Mouse (Mus musculus) hindbrain, embryonic 14.5 days (tissue): ENCODE data around the gene Trim28. TPM values are rescaled to one million over a fixed set of nuclear protein-coding genes. Genes with fewer than 3 reads are reported as not detected.
A peak's percentile ranks its signal among the peaks of the same experiment; 100 is the strongest.

Source experiments
- ATAC-seq: fragments of 200-750 bp; cut with Nextera tagmentation; 2 replicates; pipeline ENCODE4 v1.8.0; 2017; ENCODE audit warnings: moderate number of reproducible peaks, mild to moderate bottlenecking, moderate TSS enrichment, moderate library complexity; ENCODE audit not compliant: low FRiP score
- DNase-seq: peaks from one replicate; pipeline ENCODE4 v3.0.0-alpha.2; 2015; ENCODE audit warnings: low spot score
- H3K27ac ChIP-seq: fragments of 300-500 bp; sonication (generic); 2 replicates; pipeline ENCODE4 v1.5.1; 2014; ENCODE audit warnings: mild to moderate bottlenecking, moderate library complexity
- H3K27me3 ChIP-seq: fragments of 300-500 bp; sonication (generic); 2 replicates; pipeline ENCODE4 v1.6.1; 2014; ENCODE audit warnings: mild to moderate bottlenecking, low read length, mixed read lengths; ENCODE audit not compliant: control insufficient read depth, insufficient read depth
- H3K36me3 ChIP-seq: fragments of 300-500 bp; sonication (generic); replicated peaks from 2 replicates; pipeline ENCODE4 v1.6.1; 2014; ENCODE audit not compliant: control insufficient read depth, insufficient read depth
- H3K4me1 ChIP-seq: fragments of 300-500 bp; sonication (generic); replicated peaks from 2 replicates; pipeline ENCODE4 v1.6.1; 2014; ENCODE audit warnings: antibody characterized with exemption, low read length, mixed read lengths; ENCODE audit not compliant: control insufficient read depth, insufficient read depth
- H3K4me2 ChIP-seq: fragments of 300-500 bp; sonication (generic); replicated peaks from 2 replicates; pipeline ENCODE4 v1.6.1; 2014; ENCODE audit warnings: mild to moderate bottlenecking, moderate library complexity
- H3K4me3 ChIP-seq: fragments of 300-500 bp; sonication (generic); replicated peaks from 2 replicates; pipeline ENCODE4 v1.5.1; 2014; ENCODE audit warnings: mild to moderate bottlenecking, low read length
- H3K9ac ChIP-seq: fragments of 300-500 bp; sonication (generic); 2 replicates; pipeline ENCODE4 v1.6.1; 2014
- H3K9me3 ChIP-seq: fragments of 300-500 bp; sonication (generic); 2 replicates; pipeline ENCODE4 v1.6.1; 2016; ENCODE audit warnings: low read length; ENCODE audit not compliant: control insufficient read depth
- WGBS: fragments of 180-500 bp; shearing (Covaris S2); extraction: QIAGEN DNeasy Blood & Tissue Kit; methylation state at CpG from one replicate; pipeline ENCODE4 v1.1.7; 2014; 5-methylcytosine and 5-hydroxymethylcytosine counted together
- polyA plus RNA-seq: library from polyadenylated mRNA; unstranded; fragments of >200 nt; fragmentation: Nextera tagmentation; extraction: Ambion mirVana; gene quantifications from 2 replicates; pipeline ENCODE4 v1.2.1, GENCODE M21; 2014

The Trim28 gene
- polyA plus RNA-seq, 1 experiment from 2014 or later: 271 TPM

- 34% methylated on average over 4 of the region's 4 CpGs for WGBS
- peak overlapping the region; percentile 98 for H3K27ac ChIP-seq
- no peak for DNase-seq
- H3K27me3 ChIP-seq: no peaks in the 10 kb centered on the region
- H3K4me1 ChIP-seq: peaks cover 27% of the 10 kb centered on the region
- peak overlapping the region; percentile 99 for H3K4me2 ChIP-seq
- peak overlapping the region; percentile 94 for H3K9ac ChIP-seq
- peaks cover 53% of the 10 kb centered on the region for H3K36me3 ChIP-seq
- H3K9me3 ChIP-seq: no peaks in the 10 kb centered on the region
- H3K4me3 ChIP-seq: peak overlapping the region; percentile 99
- ATAC-seq: no peak
Measured at GRCm38 (mm10) chr7:13025511-13026112, 26.7 kb downstream of the Trim28 start.

- Histone ChIP-seq H3K27me3 (no peaks in the 10 kb centered on the region), H3K27ac (no peak overlapping the region), H3K4me1 (peaks cover 27% of the 10 kb centered on the region), H3K9me3 (no peaks in the 10 kb centered on the region), H3K4me2 (no peak overlapping the region), H3K36me3 (peaks cover 81% of the 10 kb centered on the region), H3K9ac (no peak overlapping the region), H3K4me3 (no peak overlapping the region)
- 87% methylated on average over 4 of the region's 4 CpGs for WGBS
- ATAC-seq (no peak), DNase-seq (no peak)
Measured at GRCm38 (mm10) chr7:13028986-13029385, 30.1 kb downstream of the Trim28 start.

- Histone ChIP-seq H3K27me3 (no peaks in the 10 kb centered on the region), H3K4me3 (no peak overlapping the region), H3K4me2 (no peak overlapping the region), H3K9ac (no peak overlapping the region), H3K36me3 (peaks cover 85% of the 10 kb centered on the region), H3K27ac (no peak overlapping the region), H3K9me3 (no peaks in the 10 kb centered on the region), H3K4me1 (peaks cover 27% of the 10 kb centered on the region)
- ATAC-seq (no peak), DNase-seq (peak; percentile 36)
- WGBS: 78% methylated on average over 5 of the region's 5 CpGs
Measured at GRCm38 (mm10) chr7:13031069-13031468, 32.2 kb downstream of the Trim28 start.

GRCm38 (mm10) chr7:13031983-13032382, 33.1 kb downstream of the Trim28 start:
- no peaks in the 10 kb centered on the region for H3K9me3 ChIP-seq
- DNase-seq (no peak), ATAC-seq (no peak)
- no peak overlapping the region for H3K4me2 ChIP-seq
- peaks cover 82% of the 10 kb centered on the region for H3K36me3 ChIP-seq
- no peak overlapping the region for H3K27ac ChIP-seq
- 87% methylated on average over 2 of the region's 2 CpGs for WGBS
- peaks cover 27% of the 10 kb centered on the region for H3K4me1 ChIP-seq
- H3K4me3 ChIP-seq: no peak overlapping the region
- H3K9ac ChIP-seq: no peak overlapping the region
- no peaks in the 10 kb centered on the region for H3K27me3 ChIP-seq

GRCm38 (mm10) chr7:13032541-13032940, 33.6 kb downstream of the Trim28 start:
- WGBS: 93% methylated on average over 7 of the region's 7 CpGs
- H3K4me2 ChIP-seq: no peak overlapping the region
- no peak overlapping the region for H3K27ac ChIP-seq
- H3K4me3 ChIP-seq: no peak overlapping the region
- peaks cover 27% of the 10 kb centered on the region for H3K4me1 ChIP-seq
- no peak overlapping the region for H3K9ac ChIP-seq
- H3K36me3 ChIP-seq: peaks cover 77% of the 10 kb centered on the region
- ATAC-seq (no peak), DNase-seq (no peak)
- H3K27me3 ChIP-seq: no peaks in the 10 kb centered on the region
- no peaks in the 10 kb centered on the region for H3K9me3 ChIP-seq

GRCm38 (mm10) chr7:13033451-13034147, 34.7 kb downstream of the Trim28 start:
- no peak for ATAC-seq
- no peaks in the 10 kb centered on the region for H3K9me3 ChIP-seq
- DNase-seq: no peak
- H3K27me3 ChIP-seq: no peaks in the 10 kb centered on the region
- H3K4me3 ChIP-seq: peak overlapping the region; percentile 48
- 53% methylated on average over 13 of the region's 13 CpGs for WGBS
- H3K9ac ChIP-seq: peak overlapping the region; percentile 73
- peak overlapping the region; percentile 75 for H3K4me2 ChIP-seq
- peak overlapping the region; percentile 93 for H3K27ac ChIP-seq
- H3K36me3 ChIP-seq: peaks cover 66% of the 10 kb centered on the region
- H3K4me1 ChIP-seq: peaks cover 27% of the 10 kb centered on the region

- peaks cover 59% of the 10 kb centered on the region for H3K36me3 ChIP-seq
- peaks cover 35% of the 10 kb centered on the region for H3K4me1 ChIP-seq
Measured at GRCm38 (mm10) chr7:13034148-13034977, 35.4 kb downstream of the Trim28 start, which contains the start of gene Chmp2a. Gene Chmp2a, minus strand, starts transcription at chr7:13034807.

GRCm38 (mm10) chr7:13035211-13035855, 36.4 kb downstream of the Trim28 start:
- no peak for DNase-seq
- peak overlapping the region; percentile 48; the same call in 1 of the 2 replicates for H3K4me3 ChIP-seq
- H3K27me3 ChIP-seq: no peaks in the 10 kb centered on the region
- no peaks in the 10 kb centered on the region for H3K9me3 ChIP-seq
- H3K4me1 ChIP-seq: peaks cover 35% of the 10 kb centered on the region
- peak overlapping the region; percentile 20; the same call in 1 of the 2 replicates for H3K9ac ChIP-seq
- H3K27ac ChIP-seq: peak overlapping the region; percentile 93
- ATAC-seq: no peak; the same call in 1 of the 2 replicates
- H3K36me3 ChIP-seq: peaks cover 49% of the 10 kb centered on the region
- 84% methylated on average over 17 of the region's 17 CpGs for WGBS
- peak overlapping the region; percentile 75 for H3K4me2 ChIP-seq

More at GRCm38 (mm10) chr7:13034148-13034977, 35.4 kb downstream of the Trim28 start, which contains the start of gene Chmp2a:
- ATAC-seq: peak; percentile 84
- WGBS: under 1% methylated on average over 45 of the region's 45 CpGs
- Histone ChIP-seq H3K9me3 (no peaks in the 10 kb centered on the region), H3K27ac (peak within 1 kb of the TSS; percentile 93), H3K27me3 (no peaks in the 10 kb centered on the region), H3K4me2 (peak within 1 kb of the TSS; percentile 75), H3K4me3 (peak within 1 kb of the TSS; percentile 48), H3K9ac (peak within 1 kb of the TSS; percentile 73)
- DNase-seq: peak; percentile 98
